Mouse (Mus musculus) R1 (cell line): Measurements from ENCODE around the gene Spire2.

ENCODE experiments used
- DNase-seq: peaks from one replicate; pipeline ENCODE4 v3.0.0-alpha.2; 2018; ENCODE audit warnings: low read depth, low spot score

Gene Spire2

DNA sequence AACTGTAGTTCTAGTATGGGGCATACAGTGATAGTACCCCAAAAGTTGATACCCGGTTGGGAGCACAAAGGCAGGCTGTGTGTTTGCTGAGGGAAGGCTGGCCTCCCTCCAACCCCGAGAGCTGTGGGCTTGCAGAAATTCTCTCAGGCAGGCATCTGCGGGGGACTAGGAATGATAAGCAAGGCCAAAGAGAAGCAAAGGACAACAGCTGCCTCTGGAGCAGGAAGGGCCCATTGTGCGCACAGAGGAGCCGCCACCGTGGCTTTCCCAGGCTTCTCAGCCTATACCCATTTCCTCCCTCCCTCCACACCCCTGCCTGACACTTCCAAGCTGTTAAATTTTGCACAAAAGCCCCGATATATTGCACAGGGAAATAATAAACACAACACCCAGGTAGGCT is 1.4 kb downstream of the Spire2 start:
- DNase-seq = no peak

DNA sequence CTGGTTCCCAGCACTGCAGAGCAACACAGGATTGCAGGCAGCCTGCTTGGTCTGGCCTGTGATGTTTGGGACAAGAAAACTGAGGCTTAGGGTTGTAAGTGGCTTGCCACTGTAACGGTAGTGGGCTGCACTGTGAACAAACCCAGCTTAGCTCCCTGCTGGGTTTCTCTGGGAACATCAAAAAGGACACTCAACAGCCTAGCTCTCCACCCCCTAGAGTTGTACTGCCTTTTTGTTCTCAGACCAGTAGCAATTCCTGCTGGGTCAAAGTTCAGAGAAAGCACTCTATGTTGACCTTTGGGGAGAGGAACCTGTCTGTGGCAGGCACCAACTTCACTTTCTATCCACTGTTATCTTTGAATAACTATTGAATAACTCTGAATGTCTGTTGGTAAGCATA is 2.0 kb downstream of the Spire2 start:
- peak; percentile 95 for DNase-seq

DNA sequence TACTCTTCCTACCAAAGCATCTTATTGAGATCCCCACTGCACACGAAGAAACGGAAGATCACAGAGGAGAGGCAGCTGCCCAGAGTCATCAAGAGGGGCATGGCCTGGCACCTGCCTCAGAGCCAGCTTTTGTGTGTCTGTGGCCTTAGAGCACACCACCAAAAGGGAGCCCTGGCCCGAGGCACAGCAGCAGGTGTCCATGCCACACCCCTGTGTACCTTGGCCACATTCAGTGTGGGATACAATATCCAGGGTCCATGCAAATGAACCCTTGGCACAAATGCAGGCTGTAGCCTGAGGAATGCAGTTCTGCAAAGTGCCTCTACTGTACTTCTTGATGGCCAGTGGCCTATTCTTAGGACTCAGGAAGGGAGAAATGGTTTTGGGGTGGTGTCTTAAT is 5.0 kb downstream of the Spire2 start:
- DNase-seq = no peak

DNA sequence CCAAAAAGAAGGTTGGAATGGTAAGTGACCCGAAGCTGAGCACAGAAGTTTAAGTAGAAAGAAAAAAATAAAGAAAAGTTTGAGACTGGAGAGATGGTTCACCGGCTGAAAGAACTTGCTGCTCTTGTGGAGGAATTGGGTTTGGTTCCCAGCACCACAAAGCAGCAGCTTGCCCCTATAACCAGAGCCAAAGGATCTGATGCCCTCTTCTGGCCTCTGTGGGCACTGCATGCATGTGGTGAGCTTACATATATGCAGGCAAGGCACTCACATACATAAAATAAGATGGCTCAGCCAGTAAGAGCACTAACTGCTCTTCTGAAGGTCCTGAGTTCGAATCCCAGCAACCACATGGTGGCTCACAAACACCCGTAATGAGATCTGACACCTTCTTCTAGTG is 7.6 kb downstream of the Spire2 start:
- DNase-seq = peak; percentile 96

DNA sequence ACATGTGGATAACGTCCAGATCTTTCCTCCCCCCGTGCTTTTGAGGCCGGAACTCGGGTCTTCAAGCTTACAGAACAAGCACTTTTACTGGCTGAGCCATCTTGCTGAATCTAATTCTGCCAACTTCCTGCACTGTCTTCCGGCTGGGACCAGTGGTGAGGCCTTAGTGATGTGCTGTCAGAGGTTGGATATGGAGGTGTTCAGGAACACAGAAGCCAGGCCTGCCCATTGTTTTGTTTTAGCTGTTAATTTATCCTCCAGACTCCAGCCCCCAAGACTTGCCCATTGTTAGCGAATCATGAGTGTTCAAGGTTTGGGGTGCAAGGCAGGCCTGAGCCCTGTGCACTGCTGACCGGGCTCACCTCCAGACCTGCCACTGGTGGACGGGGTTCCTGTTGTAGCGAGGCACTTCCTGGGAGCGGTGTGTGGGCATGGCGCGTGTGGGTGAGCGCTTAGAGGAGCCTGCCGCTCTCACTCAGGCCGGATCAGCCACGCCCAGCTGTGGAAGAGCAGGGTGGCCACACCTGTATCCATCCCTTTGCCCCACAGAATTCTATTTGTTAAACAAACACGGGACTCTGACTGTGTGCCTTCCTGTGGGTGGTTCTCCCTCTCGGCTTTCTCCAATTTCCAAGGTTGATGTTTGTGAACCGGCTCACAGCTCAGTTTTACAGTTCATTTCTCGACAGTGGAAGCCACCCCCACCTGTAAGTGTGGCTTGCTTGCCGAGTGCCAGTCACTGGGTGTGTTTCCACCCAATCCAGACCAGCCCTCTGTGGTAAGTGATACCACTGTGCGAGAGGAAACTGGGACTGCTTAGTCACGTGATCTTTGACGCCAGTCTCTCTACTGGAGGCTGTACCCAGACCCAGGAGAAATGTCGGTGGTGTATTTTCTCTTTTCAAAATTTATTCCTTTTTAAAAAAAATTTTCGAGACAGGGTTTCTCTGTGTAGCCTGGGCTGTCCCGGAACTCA is 8.8 kb downstream of the Spire2 start:
- peak; percentile 95 for DNase-seq

DNA sequence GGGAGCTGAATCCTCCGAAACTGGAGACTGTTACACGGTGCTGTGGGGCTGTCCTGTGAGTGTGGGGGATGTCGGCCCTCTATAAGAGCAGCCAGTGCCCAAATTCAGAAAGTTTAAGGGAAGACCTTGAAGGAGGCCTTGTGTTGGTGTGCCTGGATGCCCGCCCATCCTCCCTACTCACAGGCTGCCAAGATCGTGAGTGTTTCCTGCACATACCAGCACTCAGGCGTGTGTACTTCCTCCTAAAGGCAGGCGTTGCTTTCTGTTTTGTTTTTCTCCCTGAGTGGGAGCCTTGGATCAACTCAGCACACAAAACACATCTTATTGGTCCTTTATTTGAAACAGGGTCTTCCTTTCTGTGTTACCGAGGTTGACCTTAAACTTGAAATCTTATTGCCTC is 9.7 kb downstream of the Spire2 start:
- no peak for DNase-seq

DNA sequence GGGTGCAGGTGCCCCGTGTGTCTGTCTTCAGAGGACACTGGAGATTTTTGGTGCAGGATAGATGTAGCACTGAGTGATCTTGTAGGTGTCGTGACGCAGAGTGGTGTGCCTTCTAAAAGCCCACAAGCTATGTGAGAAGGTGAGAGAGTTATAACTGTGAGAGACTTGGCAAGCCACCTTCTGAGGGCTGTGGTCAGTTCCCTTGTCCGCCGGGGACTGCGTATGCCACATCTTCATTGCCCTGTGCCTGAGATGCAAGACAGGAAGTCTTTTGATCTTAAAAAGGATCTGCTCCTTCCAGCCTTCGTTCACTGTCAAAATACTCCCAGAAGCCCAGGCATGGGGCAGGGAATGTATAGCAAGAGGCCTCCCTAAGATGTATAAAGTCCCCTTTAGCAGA is 10.4 kb downstream of the Spire2 start:
- no peak for DNase-seq

DNA sequence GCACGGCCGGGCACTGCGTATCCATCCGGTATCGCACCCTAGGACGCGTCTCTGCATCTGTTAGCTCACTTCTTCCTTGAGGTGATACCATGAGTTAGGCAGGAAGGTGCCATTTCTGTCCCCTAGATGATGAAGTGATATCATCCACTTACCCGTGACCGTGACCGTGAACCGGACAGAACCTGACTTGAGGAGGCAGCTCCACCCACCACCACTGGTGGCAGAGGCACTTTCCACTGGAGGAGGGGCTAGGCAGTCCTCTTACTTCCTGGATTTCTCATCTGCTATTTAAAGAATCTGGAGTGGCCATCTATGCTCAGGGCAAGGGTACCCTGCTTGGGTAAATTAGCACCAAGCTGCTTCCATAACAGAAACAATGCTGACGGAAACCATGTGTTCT is 10.9 kb downstream of the Spire2 start:
- peak; percentile 67 for DNase-seq

DNA sequence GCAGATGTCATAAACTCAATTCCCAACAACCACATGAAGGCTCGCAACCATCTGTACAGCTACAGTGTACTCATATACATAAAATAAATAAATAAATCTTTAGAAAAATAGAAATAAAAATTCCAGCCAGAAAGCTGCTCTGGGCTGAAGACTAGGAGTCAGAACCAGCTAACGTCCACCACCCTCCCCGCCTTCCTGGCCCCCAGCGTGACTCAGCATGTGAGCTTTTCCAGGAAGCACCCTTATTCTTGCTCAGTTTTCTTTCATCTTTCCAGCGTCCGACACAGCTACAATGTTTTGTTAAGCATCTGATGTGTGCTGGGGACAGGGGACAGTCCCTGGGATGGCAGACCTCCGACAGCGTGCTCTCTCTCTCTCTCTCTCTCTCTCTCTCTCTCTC is 12.6 kb downstream of the Spire2 start:
- no peak for DNase-seq

DNA sequence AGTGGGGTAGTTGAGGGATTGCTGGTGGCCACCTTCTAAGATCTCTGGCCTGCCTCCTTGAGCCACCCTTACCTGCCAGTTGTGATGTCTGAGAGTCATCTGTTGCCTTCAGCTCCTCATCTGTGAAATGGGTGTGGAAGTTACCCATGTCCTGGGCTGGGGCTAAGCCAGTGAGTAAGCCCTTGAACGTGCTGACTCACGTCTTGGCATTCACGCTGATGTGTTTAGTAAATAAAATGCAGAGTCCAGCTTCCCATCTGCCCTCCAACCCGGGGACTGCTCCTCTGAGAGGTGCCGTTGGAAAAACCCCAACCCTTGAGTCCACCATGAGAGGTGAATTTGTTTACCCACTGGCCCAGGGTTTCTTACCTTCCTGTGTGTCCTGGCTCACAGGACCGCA is 13.3 kb downstream of the Spire2 start:
- no peak for DNase-seq

DNA sequence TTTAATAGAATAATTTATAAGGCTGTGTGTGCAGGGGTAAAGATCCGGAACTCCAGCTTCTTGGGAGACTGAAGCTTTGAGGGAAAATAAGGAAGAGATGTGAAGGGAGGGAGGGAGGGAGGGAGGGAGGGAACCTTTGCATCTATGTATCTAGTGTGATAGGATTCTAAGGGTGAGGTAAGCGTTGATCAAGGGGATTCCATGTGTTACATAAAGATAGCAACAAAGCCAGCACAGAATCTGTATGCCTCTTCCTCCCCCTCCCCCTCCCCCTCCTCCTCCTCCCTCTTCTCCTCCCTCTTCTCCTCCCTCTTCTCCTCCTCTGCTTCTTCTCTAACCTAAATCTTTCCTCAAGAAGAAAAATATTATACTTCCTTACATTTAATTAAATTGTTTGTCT is 14.8 kb downstream of the Spire2 start:
- DNase-seq = no peak

DNA sequence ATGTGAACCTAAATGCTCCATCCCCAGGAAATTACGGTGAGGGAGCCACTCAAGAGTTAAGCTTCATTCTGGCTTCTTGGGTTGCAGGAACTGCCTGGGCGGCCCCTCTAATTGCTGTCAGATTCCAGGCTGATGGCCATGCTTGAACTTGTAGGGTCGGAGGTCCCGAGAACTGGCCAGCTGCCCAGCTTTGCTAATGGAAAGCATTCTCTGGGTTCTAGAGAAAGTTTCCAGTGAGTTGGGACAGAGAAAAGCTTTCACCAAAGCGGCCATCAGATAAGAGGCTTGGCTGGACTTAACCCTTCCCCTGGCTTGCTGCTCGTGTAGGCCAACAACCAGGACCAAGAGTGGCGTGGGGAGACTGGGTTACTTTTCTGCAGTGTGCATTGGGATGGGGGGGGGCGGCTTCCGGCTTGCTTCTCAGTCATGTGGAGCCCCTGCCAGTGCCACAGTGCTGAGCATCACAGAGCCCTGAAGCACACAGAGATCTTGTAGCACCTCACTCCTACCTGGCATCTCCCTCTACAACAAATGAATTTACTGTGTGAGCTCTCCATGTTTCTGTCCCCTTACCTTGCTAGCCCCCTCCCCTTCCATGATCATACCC is 15.8 kb downstream of the Spire2 start:
- no peak for DNase-seq

DNA sequence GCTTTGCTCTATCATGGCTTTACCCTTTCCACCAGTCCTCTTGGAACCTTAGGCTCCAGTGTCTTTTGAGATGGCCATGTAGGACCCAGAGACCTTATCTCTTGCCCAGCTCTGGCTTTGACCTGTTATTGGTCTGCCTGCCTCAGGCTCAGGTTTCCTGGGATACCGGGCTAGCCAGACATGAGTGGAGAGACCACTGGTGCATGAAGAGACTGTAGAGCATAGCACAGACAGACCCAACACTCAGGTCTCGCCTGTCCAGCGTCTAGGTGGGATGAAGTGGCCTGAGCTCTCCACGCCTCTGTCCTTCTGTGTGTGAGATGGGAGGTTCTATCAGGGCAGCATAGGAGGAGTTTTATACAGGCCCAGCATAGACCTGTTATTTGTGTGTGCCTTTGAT is 16.6 kb downstream of the Spire2 start:
- DNase-seq = no peak

DNA sequence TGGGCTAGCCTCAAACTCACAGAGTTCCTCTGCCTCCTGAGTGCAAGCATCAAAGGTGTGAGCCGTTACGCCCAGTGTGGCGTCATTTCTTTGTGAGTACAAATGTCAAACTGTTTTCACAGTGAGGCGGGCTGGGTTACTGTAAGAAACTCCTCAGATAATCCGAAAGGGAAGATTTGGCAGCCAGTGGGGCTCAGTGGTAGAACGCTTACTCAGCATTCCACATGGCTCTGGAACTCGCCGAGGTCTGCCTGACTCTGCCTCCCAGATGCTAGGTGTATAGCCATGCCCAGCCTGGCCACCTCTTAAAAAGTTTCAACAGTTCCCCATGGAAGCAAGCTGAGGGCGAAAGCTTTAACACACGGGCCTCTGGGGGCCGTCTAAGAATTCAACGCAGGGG is 19.6 kb downstream of the Spire2 start:
- DNase-seq = no peak

DNA sequence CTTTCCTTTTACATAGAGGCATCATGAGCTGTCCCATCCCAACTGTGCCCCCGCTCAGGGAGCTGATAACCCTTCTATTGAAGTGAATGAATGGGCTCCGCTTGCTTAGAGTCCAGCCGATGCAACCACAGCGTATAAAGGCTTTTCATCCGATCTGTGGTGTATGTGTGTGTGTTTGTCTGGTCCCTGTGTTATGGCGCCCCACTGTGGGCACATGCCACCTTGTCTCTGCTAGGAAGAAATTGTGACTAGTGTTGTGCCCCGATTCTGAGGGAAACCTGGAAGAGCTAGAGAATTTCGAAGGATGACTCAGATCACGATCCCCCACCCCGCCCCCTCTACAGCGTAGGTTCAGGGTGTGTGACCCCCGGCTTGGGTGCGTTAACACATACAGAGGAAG is 20.3 kb downstream of the Spire2 start:
- peak; percentile 50 for DNase-seq

DNA sequence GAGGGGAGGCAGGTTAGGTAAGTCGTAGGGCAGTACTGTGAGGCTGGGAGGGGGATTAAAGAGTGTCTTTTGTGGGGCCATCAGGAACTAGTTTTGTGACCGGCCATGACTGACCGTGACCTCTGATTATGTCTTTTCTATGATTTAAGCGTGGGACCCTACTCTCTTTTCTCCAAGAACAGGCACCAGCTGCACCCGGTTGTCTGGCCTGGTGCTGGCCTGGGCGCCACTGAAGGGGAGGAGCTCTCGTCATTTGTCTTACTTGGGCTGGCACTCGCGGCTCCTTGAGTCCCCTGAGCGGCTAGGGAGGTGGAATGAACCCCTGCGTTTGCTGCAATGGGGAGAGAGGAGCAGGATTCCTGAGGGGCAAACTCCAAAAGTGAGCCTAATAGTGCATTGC is 20.7 kb downstream of the Spire2 start:
- DNase-seq = no peak

DNA sequence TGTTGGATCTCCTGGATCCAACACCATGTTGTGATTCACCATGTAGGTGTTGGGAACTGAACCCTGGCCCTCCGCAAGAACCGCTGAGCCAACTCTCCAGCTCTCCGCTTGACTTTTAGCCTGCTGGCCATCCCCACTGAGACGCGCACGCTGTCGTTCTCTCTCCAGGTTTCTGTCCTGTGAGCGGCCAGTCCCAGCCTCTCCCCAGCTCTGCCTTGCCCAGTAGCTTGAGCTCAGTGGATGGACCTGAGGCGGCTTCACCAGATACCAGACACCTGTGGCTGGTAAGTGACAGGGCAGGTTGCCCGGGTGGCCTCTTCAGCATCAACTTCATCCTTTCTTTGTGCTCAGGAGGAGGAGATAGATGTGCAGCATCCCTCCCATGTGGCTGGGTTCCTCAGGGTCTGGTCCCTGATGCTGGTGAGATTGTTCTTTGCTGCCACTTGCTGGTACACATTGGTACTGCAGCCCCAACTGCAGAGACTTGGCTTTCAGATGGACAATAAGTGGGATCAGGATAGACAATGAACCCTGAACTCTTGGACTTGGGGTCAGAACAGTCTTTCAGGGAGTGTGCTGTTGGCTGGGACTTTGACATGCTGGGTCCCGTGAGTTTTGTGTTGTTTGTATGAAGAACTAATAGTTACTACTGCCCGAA is 28.7 kb downstream of the Spire2 start:
- DNase-seq = peak; percentile 84

DNA sequence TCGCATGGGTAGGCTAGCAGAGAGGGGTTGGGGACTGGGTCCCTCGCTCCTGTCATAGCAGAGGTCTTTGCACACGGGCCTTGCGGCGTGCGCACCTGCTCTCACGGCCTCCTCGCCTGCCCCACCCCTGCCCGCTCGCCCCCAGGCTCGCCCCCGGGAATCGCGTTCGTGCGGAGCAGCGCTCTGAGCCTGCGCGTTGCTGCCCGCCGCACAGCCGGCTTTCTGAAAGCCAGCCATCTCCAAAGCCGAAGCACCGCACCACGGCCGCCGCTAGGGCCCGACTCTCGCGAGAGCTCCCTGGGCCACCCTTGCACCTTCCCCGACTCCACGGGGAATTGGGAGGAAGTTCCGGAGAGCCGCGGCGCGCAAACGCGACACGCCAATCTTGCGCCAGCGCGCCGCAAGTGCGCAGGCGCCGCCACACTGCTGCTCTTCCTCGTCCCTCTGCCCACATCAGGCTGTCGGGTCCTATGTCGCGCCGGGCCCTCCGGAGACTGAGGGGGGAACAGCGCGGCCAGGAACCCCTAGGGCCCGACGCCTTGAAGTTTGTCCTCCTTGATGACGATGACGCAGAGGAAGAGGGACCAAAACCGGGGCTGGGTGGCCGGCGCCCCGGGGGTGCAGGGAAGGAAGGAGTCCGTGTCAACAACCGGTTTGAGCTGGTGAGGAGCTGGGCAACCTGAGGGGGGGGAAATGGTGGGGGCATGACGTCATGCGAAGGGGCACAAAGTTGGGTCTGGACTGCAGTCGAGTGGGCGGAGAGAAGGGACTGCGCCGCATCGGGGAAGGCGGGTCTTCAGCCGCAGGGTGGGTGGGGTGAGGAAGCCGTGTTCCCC is 41.1 kb downstream of the Spire2 start, which contains the start of gene Tcf25:
Tcf25 (plus strand) TSS at position 351 of the 836 bp plus-strand sequence.
- peak; percentile 98 for DNase-seq

DNA sequence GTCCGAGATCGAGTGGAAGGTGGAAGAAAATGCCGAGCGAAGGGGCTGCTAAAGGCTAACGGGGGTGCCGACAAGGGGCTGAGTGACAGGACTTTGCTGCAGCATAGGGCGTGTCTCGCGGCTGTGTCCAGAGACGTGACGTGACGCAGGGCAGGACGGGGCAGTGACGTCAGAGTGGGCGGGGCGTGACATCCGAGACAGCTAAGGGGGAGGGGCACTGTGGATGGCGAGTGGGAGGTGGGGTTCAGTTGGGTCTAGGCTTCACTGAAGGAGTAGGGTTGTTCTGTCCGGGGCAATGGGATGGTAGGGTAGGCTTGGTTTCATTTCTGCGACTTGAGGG is 41.7 kb downstream of the Spire2 start:
- DNase-seq = peak; percentile 94

DNA sequence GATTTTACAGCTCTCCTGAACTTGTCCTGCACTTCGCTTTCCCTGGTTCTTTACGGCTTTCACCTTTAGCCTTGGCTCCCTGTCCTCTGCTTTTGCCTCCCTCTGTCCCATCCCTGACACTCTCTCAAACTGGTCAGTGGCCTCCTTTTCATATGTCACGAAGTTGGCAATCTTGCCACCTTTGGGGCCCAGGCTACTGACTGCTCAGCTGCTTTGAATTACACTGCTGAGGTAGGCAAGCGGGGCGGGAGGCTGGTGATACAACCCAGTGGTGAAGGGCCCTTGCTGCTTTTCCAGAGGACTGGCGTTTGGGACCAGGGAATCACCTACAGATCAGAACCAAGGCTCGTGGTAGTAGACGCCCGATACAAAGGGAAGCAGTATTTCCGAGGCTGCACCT is 43.2 kb downstream of the Spire2 start:
- DNase-seq = no peak

DNA sequence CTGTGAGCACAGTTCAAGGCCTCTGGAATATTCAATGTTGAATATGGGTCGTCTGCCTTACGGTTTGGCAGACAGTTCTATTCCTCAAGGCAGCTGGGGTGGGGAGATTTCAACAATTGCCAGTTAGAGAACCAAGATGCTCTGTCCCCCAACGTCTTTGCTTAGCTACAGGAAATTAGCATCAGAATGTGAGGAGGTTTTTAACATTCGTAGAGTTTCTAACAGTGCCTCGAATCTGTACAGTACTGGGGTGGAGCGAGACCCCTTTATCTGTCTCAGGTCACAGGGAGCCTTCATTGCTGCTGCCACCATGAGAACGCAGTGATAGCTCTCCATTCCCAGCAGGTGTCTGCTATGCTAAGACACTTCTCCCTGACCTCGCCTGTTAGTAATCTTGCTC is 43.6 kb downstream of the Spire2 start:
- peak; percentile 57 for DNase-seq

DNA sequence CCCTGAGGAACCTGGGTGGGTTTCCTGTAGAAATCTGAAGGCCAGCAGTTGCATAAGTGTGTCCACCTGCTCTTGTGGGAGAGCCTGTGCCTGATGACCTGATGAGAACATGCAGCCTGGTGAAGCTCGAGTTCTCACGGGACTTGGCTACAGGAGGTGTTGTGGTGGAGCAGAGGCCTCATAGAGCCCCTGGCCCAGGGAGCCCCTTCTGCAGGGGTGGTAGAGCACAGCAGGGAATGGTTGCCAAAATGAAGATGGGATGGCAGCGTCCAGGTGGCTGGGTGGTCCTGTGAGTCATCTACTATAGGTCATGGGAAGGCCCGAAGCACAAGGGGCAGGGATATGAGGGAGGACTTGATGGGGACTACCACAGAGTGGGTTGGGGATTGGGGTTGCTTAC is 49.2 kb downstream of the Spire2 start:
- DNase-seq = no peak
